In genomic region chr11:55098189-55098915, GRCm38 (mm10) we compare ENCODE assay signal across 7 mouse cellular contexts. TPM values are rescaled to one million over a fixed set of nuclear protein-coding genes. Genes with fewer than 3 reads are reported as not detected.
DNase-seq lines count a peak whose midpoint lies in the region; ATAC-seq and TF ChIP-seq lines count a peak whose summit lies in the region.

No protein-coding gene starts in this region.

- TF ChIP-seq POLR2A in lung, adult 2 months (IDR thresholded peaks at IDR 0.05; ENCODE audit: borderline replicate concordance, extremely low read depth, low read depth, low read length): no peak
- no peak for TF ChIP-seq POLR2A in olfactory bulb, adult 2 months (IDR thresholded peaks at IDR 0.05; ENCODE audit: insufficient read depth, low read depth, low read length)

- peak overlapping the region; percentile 67 for H3K4me2 ChIP-seq in embryonic facial prominence, embryonic 14.5 days (ENCODE audit: low read depth, low read length)

- no peaks in the 10 kb centered on the region for H3K9me3 ChIP-seq in embryonic facial prominence, embryonic 14.5 days (ENCODE audit: control insufficient read depth, low read length)
- H3K9me3 ChIP-seq in limb, embryonic 10.5 days (replicated peaks): no peaks in the 10 kb centered on the region

- peak overlapping the region; percentile 50; the same call in 1 of the 2 replicates for H3K27ac ChIP-seq in embryonic facial prominence, embryonic 14.5 days (replicated peaks; ENCODE audit: low read depth, low read length)
- peak overlapping the region; percentile 66 for H3K27ac ChIP-seq in limb, embryonic 10.5 days
- no peak overlapping the region; the same call in 1 of the 2 replicates for H3K27ac ChIP-seq in olfactory bulb, adult 2 months (ENCODE audit: insufficient read depth, low read depth, low read length)

- 14% methylated on average over 24 of the region's 24 CpGs for WGBS in lung, adult 2 months
- 14% methylated on average over 23 of the region's 24 CpGs for WGBS in embryonic facial prominence, embryonic 14.5 days
- 17% methylated on average over 24 of the region's 24 CpGs for WGBS in limb, embryonic 10.5 days
- 10% methylated on average over 24 of the region's 24 CpGs for WGBS in olfactory bulb, adult 2 months

- ATAC-seq in embryonic facial prominence, embryonic 14.5 days (ENCODE audit: low read depth): no peak

- H3K9ac ChIP-seq in embryonic facial prominence, embryonic 14.5 days (ENCODE audit: low read depth, low read length): peak overlapping the region; percentile 61

- no peak for DNase-seq in lung, adult 2 months
- DNase-seq in lung, postnatal 25 days (ENCODE audit: low spot score): no peak
- no peak for DNase-seq in embryonic facial prominence, embryonic 14.5 days (ENCODE audit: low spot score)
- no peak for DNase-seq in limb, embryonic 10.5 days (ENCODE audit: low spot score)
- DNase-seq in right cerebral cortex, adult 2 months (ENCODE audit: low spot score in 2 of 2): no peak
- no peak for DNase-seq in frontal cortex, postnatal 14 days (ENCODE audit: low spot score in 2 of 2)

- H3K27me3 ChIP-seq in embryonic facial prominence, embryonic 14.5 days (replicated peaks; ENCODE audit: control insufficient read depth, insufficient read depth, low read length): no peaks in the 10 kb centered on the region
- H3K27me3 ChIP-seq in limb, embryonic 10.5 days (ENCODE audit: low read depth, poor library complexity, severe bottlenecking): no peaks in the 10 kb centered on the region

- peak overlapping the region; percentile 95 for H3K4me3 ChIP-seq in lung, adult 2 months (replicated peaks; ENCODE audit: extremely low read depth, low read depth, low read length)
- peak overlapping the region; percentile 58 for H3K4me3 ChIP-seq in embryonic facial prominence, embryonic 14.5 days (ENCODE audit: low read depth, low read length)
- H3K4me3 ChIP-seq in limb, embryonic 10.5 days: peak overlapping the region; percentile 59
- H3K4me3 ChIP-seq in olfactory bulb, adult 2 months (ENCODE audit: insufficient read depth, low read depth, low read length): peak overlapping the region; percentile 58

- TF ChIP-seq CTCF in lung, adult 2 months (IDR thresholded peaks at IDR 0.05; ENCODE audit: insufficient read depth, low read length): no peak
- no peak for TF ChIP-seq CTCF in olfactory bulb, adult 2 months (IDR thresholded peaks at IDR 0.05; ENCODE audit: insufficient read depth, low read depth, low read length)

- peaks cover 4% of the 10 kb centered on the region; the same call in 1 of the 2 replicates for H3K4me1 ChIP-seq in lung, adult 2 months (ENCODE audit: control insufficient read depth, insufficient read depth, low read length)
- H3K4me1 ChIP-seq in embryonic facial prominence, embryonic 14.5 days (ENCODE audit: control insufficient read depth, insufficient read depth, low read length): 0 out of 2 replicates have a peak, but pooled peaks cover 7% of the 10 kb centered on the region
- H3K4me1 ChIP-seq in limb, embryonic 10.5 days: peaks cover 9% of the 10 kb centered on the region
- H3K4me1 ChIP-seq in olfactory bulb, adult 2 months (ENCODE audit: control insufficient read depth, insufficient read depth, low read length): peaks cover 12% of the 10 kb centered on the region

- H3K36me3 ChIP-seq in embryonic facial prominence, embryonic 14.5 days (ENCODE audit: control insufficient read depth, insufficient read depth, low read length): no peaks in the 10 kb centered on the region
- H3K36me3 ChIP-seq in limb, embryonic 10.5 days: no peaks in the 10 kb centered on the region

RNA-seq across cellular contexts. Expression of gene Gm2a, which starts 0.4 kb away (rescaled TPM):
- 50.9 and 70.4 TPM in 2 replicates for polyA plus RNA-seq in lung, adult 2 months (2012; rRNA removed)
- 28.2 and 30.3 TPM in 2 replicates for polyA plus RNA-seq in embryonic facial prominence, embryonic 14.5 days (2014; fragmentation: Nextera tagmentation; extraction: Ambion mirVana)
- 4.5 and 7.2 TPM in 2 replicates for polyA plus RNA-seq in limb, embryonic 10.5 days (2016; fragmentation: Nextera tagmentation; extraction: Ambion mirVana)
- not detected in 2 replicates for polyA plus RNA-seq in olfactory bulb, adult 2 months (2012; ENCODE audit: insufficient read depth, insufficient read length, low replicate concordance, missing spikeins)

RNA-seq across cellular contexts. Expression of gene Ccdc69, which starts 20.4 kb away (rescaled TPM):
- polyA plus RNA-seq in lung, adult 2 months (2012; rRNA removed): 2.2 and 4.1 TPM in 2 replicates
- 2.2 and 2.7 TPM in 2 replicates for polyA plus RNA-seq in embryonic facial prominence, embryonic 14.5 days (2014; fragmentation: Nextera tagmentation; extraction: Ambion mirVana)
- 0.61 and 0.85 TPM in 2 replicates for polyA plus RNA-seq in limb, embryonic 10.5 days (2016; fragmentation: Nextera tagmentation; extraction: Ambion mirVana)
- polyA plus RNA-seq in olfactory bulb, adult 2 months (2012; ENCODE audit: insufficient read depth, insufficient read length, low replicate concordance, missing spikeins): not detected in 2 replicates

RNA-seq across cellular contexts. Expression of gene Slc36a3, which starts 53.2 kb away (rescaled TPM):
- polyA plus RNA-seq in lung, adult 2 months (2012; rRNA removed): 0.18 and 0.22 TPM in 2 replicates
- not detected in 2 replicates for polyA plus RNA-seq in embryonic facial prominence, embryonic 14.5 days (2014; fragmentation: Nextera tagmentation; extraction: Ambion mirVana)
- polyA plus RNA-seq in limb, embryonic 10.5 days (2016; fragmentation: Nextera tagmentation; extraction: Ambion mirVana): not detected in 2 replicates
- polyA plus RNA-seq in olfactory bulb, adult 2 months (2012; ENCODE audit: insufficient read depth, insufficient read length, low replicate concordance, missing spikeins): not detected in 2 replicates
